Mouse (Mus musculus): ENCODE data around the gene Capn13.
"Not testable (repeated sequence)": the region's sequence is repeated elsewhere in the genome, so short reads cannot be mapped to it uniquely, and the experiment has no call there.

Capn13 gene

DNA sequence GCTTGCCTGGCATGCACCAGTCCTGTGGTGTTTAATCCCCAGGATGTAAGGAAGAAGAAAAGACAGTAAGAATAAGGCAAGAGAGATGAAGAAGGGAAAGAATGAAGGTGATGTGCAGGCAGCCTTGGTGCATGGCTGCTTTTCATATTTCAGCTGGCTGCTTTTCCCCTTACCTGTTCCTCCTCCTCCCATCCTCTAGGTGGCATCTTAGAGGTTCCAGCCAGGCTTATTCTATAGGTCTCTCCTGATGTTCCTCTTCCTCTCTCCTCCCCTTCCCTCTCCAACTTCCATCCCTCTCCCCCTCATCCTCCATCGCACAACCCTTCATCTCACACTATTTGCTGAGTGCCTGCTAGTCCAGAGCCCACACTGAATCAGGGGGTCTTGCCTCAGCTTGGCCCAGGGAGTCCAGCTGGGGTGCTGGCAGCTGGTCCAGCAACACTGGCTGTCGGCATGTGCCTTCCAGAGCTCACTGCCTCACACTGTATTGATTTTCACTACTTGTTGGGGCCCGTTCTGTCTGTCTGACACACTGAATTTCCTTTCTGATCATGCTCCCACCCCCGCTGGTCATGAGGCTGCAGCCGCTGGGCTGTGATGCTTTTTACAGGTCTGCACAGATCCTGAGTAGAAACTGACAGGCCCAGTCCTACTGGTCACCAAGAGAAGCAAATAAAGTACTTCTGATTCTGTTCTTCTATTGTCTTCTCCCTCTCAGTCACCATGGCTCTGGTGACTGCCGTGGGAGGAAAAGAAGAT lies 56.9 kb downstream of the Capn13 start:
- no peak for DNase-seq (ENCODE audit: low read depth)

DNA sequence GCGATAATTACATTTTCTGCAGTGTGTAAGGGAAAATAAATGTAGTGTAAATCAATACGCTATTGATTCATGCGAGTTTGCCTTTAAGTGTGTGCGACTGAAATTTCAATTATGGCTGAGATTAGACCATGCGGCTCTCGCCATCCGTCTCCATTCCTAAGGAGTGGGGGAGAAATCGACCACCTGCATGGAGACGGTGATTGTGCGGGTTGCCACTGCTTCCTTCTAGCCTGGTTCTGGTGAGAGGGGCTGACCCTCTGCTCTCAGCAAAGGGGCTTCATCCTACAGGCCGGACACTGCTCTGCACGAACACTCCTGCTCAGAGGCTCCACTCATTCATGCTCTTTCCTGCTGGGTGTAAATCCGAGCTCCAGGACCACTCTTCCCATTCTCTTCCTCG lies 58.0 kb downstream of the Capn13 start:
- DNase-seq (ENCODE audit: low read depth): no peak

DNA sequence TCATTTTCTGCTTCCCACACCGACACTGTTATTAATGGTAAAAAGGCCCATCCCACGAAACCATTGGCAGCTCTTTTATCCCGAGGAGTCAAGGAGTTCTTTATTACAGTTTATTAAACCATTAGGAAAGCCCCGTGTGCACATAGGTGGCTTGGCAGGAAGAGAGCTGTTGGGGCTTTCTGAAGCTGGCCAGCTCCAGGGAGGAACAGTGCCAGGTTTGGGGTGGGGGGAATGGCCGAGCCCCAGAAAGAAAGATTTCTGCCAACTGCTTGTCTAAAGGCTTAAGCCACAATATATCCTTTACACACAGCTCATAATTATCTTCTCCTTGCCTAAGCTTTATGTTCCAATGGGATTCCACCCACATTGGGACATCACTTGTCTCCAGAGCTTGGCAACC lies 71.6 kb downstream of the Capn13 start:
- DNase-seq (ENCODE audit: low read depth): no peak

DNA sequence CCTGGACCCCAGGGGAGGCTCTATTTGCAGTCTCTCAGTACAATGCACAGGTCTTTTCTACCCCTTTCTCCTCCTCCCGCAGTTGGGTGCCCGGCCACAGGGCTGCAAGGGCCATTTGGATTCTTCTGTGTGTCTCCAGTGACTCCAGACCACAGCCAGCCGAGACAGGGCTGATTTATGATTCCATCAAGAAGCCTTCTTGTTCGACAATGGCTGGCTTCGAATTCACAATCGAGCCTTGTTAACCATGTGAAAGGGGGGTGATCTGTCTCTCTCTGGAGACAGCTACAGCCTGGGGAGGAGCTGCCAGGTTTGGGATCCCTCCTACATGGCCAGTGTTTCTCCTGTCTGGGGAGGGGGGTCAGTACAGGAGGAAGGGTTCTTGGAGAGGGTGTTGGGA lies 75.4 kb downstream of the Capn13 start:
- DNase-seq (ENCODE audit: low read depth): no peak

DNA sequence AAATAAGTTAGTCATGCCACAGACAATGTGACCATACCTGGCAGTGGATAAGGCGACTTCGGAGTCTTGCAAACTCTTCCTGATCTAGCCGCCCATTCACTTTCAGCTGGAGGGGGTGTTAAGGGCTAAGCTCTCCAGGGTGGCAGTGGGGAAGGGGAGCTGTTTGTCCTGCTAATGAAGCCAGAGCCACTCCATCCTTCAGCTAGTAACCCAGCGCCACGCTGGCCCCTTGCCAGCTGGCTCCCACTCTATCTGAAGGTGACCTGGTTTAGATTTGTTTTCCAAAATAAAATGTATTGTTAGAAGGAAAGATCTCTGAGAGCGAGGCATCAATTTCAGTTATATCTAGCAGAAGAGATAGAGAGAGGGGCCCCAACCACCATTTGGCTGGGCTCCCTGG lies 75.9 kb downstream of the Capn13 start:
- no peak for DNase-seq (ENCODE audit: low read depth)

DNA sequence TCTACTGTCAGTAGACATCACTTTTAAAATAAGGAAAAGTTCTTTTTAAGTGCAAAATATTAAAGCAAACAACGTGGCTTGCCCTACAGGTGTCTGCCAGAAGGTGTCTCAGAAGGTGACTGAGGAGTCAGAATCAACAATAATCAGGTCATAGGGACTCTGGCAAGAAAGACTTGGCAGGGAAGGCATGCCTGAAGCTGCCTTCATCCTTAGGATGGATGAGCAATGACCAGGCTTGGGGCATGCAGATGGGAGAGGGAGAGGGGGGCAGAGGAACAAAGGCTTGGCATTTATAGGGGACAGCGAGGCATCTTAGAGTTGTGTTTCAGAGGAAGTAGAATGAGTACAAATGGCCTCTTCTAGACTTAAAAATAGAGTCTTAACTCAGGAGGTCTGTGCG lies 76.7 kb downstream of the Capn13 start:
- DNase-seq (ENCODE audit: low read depth): no peak

DNA sequence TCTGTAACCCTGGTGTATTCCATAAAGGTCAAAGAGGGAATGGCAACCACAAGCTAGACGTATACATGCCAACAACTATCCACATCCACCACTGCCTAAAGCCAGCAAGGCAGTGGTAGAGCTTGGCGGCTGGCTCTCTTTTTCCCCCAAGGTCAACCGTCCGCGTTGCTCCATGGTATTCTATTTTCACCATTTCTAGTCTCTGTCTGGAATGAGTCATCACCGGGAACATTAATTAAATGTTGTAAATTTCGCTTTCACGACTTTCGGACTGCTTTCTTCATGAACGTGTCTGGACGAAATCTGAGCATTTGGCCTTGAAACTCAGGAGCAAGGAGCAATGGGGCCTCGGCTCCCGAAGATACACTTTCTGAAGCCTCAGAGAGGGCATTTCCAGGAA lies 85.9 kb downstream of the Capn13 start:
- DNase-seq (ENCODE audit: low read depth): no peak

DNA sequence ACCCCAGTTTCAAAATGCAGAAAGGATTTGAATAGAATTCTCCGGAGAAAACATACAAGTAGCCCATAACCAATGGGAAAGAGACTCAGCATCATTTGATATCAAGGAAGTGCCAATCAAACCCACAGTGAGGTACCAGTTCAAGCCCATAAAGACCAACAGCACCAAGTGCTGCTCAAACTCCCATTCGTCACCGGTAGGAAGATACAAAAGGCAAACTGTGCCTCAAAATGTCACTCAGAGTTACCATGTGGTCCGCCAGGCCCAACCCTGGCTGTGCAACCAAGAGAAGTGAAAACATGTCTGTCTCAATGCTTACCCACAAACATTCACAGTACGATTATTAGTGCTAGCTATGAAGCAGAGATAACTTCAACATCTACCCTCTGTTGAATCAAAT lies 89.2 kb downstream of the Capn13 start:
- DNase-seq (ENCODE audit: low read depth): no peak

DNA sequence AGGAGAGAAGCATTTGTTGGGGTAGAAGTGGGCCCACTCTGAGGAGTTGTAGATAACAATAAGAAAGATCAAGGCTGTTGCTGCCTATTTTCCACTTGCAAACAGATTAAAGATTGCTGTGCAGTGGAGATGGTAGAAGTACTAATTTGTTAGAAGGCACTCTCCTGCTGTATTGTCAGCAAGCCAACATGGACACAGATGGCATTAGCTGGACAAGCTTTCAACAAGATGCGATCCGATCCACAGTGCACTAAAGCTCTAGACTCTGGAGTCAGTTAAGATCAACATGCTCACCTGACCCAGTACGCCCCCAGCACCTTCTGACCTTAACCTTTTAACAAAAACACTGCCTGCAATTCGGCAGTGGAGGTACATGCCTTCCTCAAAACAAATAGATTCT lies 92.0 kb downstream of the Capn13 start:
- DNase-seq (ENCODE audit: low read depth): no peak

DNA sequence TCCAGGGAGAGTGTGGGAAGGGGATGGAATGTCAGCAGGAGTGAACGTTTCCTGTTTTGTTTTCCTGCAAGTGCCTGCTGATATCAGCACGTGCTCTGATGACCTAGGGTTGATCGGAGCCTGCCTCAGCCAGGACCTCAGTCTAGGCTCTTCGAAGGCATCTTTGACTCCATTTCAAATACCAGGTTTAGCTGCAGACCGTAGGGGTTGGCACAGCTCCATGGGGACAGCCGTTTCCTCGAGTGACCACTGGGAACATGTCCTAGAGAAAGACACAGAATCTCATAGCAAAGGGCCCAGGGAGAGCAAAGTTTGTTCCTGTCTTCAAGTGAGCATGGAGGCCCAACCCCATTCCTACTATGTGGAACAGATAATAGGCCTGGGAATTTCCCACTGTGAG lies 94.0 kb downstream of the Capn13 start:
- no peak for DNase-seq (ENCODE audit: low read depth)

DNA sequence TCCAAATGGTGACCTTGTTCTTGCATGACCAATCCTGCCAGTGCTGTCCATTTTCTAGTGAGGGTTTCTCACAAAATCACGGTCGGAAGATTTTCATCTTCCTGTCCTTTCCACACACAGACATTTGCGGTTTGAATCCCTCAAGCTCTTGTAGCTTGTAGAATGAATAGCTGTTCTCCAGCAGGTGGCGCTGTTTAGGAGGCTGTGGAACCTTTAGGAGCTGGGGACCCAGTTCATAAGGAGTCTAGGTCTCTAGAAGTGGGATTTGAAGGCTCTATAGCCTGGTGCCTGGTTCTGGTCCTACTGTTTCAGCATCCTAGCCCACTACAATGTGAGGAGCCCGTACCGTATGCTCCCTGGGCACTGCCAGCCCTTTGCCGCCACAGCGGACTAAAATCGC lies 95.0 kb downstream of the Capn13 start:
- DNase-seq (ENCODE audit: low read depth): peak; percentile 88

DNA sequence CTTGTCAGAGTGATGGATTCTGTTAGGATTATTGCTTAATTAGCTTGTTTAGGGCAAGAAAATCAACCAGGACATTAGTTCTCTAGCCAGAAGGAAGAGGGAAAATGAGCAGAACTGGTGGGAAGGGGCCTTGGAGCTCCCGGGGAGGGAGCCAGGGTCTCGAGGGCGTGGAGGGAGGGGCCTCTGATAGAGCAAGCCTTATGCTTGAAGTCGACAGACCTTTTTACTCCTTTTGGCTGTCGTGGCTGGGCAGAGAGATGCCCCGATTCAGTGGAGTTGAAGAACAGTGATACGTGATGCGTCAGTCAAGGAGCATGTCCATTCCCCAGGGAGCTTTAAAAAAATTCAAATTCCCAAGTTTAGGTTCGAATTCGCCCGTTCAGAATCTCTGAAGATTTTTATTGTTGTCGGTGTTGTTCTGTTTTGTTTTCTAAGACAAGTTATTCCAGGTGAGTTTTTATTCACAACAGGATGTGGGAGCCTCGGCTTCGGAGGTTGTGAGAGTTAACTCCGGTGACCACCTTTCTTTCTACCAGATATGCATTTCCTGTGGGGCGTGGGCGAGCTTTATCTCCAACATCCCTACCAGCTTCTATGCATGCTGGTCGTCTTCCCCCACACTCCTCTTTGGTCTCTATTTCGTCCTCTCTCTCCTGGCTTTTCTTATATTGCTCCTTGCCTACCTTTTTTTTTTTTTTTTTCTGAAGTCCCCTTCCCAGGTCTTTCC lies 96.4 kb downstream of the Capn13 start:
- peak; percentile 60 for DNase-seq (ENCODE audit: low read depth)

DNA sequence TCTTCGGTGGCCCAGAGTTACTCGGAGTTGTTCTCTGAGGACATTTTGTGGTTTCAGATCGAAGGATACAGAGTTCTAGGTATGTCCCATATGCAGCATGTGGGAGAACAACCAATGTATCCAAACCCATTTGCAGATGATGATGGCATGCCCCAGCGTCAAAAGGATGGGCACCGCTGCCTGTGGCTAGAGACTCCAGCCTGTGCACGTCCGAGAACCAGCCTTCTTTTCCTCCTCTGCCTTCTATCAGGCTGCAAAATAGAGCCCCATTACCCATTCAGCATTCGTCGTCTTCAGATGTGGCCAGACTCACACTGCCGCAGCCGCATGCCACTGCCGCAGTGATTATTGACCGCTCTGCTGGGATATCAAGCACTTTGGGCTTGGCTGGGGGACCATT lies 97.0 kb downstream of the Capn13 start:
- DNase-seq (ENCODE audit: low read depth): no peak

DNA sequence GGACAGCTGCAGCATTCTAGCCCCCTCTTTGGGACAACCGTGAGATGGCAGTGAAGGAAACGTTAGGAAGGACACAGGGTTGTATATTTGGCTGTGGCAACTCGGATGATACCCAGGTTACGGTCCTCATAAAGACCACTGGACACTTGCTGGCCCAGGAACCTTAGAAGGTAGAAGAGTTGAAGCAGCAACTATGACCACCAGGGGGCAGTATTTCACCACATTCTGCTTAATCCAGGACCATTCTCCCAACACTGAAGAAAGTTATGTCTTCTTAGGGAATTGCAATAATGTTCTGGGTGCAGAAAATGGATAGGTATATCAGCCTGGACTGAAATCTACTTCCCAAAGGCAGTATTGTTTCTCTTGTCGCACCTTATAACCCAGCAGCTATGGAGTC lies 97.4 kb downstream of the Capn13 start:
- DNase-seq (ENCODE audit: low read depth): peak; percentile 87

DNA sequence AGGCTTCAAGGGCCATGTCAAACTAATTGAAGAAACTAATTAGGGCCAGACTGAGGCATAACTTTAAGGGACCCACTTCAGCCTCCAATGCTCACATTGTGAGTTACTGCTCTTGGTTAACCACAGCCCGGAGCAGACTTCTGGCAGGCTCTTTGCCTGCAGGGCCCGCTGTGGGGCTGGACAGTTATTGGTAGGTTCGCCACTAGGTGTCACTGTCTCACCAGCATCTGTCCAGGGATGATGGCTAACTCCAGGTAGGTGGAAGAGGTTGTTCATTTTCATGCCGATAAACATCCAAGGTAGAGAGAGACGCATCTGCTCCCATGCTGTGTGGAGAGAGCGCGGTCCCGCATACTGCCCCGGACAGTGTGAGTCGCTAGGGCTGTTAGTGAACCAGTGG lies 98.6 kb downstream of the Capn13 start:
- peak; percentile 92 for DNase-seq (ENCODE audit: low read depth)

DNA sequence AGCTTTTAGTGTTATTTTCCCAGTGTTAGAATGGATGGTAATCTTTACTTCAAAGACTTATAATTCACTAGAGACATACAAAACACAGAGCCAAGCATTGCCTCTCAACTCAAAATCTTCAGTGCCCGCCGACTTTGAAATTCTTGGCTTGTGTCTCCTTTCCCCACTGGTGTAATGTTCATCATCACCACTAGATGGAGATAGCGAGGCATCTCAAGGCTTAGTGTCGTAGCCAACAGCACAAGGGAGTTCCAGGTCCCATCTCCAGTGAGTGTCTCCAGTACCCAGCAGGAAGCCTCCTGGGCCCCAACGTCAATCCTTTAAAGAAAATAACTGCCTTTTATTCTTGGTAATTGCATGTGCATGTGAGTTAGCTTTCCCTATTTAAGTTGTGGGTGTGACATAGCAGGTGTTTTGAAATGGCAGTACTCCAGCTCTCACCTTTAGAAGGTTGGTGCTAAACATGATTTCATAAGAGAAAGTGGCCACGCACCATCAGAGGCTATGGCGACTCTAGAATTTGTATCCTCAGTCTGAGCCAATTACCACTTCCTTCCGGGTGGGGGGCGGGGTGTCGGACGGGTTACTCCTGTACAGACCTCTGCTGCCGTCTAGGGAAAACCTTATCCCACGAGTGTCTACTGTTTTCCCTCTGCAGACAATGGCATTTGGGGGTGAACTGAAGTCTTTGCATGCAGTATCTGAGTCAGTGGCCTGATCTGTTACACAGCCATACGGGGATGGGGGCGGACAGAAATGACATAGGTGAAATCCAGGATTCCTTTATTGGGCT lies 99.2 kb downstream of the Capn13 start:
- peak; percentile 92 for DNase-seq (ENCODE audit: low read depth)

DNA sequence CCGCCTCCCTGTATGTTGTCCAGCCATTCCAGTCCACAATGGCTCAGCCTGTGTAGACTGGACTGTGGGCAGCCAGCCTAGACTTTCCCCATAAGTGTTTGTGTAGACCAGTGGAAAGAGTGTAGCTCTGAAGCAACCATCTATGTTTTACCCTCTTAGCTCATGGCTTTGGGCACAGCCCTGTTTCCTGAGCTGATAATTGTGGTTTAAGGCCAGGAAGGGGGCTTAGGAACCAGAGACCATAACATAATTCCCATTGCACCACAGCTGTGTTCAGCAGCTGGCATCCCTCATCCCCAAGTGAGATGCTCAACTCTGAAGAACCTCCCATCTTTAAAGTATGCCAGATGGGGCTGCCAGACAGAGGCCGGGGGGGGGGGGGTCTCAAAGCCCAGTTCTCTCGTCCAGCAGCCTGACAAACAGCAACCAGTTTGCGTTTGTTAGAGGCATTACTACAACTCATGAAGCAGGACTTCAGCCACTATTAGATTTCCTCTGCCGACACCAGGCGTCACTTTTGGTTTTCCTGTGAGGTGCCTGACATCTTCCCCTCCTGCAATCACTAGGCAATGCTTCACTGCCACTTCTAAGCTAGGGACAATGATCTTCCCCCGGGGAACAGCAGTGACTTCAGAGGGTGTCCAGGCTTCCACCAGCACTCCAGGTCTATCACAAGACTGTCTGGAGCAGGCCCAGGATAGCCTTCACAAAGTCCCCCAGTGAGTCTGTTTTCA lies 100.4 kb downstream of the Capn13 start:
- DNase-seq (ENCODE audit: low read depth): no peak

DNA sequence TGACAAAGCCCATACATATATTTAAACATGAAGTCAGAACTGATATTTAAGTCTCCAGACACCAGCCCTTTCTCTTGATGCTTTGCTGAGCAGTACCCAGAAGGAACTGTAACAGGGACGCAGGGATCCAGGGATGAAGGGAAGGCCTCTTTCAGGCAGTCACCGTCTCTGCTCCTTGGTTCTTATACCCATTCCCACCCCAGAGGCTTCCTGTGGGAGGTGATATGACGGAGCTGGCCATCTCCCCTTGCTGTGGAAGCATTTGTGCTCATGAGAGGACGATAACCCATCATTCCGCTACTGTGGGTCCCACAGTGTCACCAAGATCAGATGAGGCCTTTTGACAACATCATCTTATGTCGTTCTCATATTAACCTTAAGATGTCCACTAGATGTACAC lies 101.7 kb downstream of the Capn13 start:
- no peak for DNase-seq (ENCODE audit: low read depth)

DNA sequence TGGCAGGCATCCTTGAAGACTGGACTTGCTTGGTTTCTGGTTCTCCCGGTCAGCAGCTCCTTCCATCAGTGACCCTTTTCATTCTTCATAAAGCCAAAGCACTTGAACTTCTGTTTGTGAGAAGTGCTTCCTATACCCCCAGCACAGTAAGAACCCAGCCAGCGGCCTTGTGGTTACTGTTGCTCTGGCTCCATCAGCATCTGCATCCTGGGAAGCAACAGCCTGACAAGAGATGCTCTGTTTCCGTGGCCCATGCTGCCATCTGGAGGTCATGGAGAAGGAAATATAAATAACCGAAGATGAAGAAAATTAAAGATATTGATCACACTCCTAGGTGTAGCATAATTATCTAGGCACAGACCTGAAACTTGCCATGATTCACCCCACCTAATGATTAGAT lies 103.8 kb downstream of the Capn13 start:
- DNase-seq (ENCODE audit: low read depth): peak; percentile 68

DNA sequence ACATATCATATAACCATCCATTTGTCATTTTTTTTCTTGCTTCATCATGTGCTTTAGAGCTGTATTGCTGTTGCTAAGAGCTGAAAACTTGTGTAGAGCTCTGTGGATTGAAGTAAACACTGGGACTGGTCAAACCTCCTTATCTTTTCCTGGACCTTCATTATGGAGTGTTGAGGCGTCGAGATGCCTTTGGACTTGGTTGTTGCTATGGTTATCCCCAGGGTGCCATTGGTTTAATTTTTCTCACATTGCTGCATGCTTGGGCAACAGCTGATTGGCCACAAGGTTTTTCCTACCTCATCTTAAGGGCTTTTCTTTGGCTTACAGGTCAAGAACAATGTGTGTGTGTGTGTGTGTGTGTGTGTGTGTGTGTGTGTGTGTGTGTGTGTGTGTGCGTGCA lies 107.4 kb downstream of the Capn13 start:
- DNase-seq (ENCODE audit: low read depth): no peak

DNA sequence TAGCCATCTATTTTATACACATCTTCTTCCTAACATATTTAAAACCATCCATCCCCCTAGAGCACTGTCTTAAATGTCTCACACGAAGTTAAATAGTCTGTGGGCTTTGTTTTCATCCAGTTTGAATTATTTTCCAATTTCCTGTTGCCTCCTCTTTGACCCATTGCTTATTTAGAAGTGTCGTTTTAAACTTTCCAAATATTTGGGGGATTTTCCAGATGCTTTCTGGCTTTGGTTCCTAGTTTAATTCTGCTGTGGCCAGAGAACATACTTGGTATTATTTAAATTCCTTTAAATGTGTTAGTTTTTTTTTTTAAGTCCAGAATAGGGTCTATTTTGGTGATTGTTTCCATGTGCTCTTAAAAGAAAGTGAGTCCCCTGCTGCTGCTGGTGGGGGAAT lies 116.4 kb downstream of the Capn13 start:
- DNase-seq (ENCODE audit: low read depth): no peak

DNA sequence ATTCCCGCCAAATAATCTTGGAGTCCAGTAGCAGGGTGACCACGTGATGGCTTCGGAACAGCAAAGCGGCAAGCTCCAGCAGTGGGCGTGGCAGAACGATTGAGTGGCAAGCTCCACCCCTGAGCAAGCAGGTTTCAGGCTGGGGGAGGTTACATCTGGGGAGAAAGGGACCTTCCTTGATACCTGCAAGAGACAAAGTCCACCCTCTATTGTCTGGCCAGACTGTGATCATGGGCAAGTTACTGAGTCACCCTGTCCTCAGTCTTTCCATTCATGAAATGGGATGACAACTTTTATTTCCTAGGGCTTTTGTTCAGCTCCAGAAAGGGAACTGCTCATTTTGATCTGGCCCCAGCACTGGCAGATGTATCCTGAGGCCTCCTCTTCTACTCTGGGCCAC lies 118.0 kb downstream of the Capn13 start:
- DNase-seq (ENCODE audit: low read depth): not testable (repeated sequence)

Data from induced T-regulatory cell, adult 2 months (primary cell).